Mouse (Mus musculus): ENCODE results near the gene Tmco3. TPM values are rescaled to one million over a fixed set of nuclear protein-coding genes. Genes with fewer than 3 reads are reported as not detected.

The Tmco3 gene
- polyA plus RNA-seq, 1 experiment, result 7.4 TPM

GRCm38 (mm10) chr8:13293677-13294470, 5.9 kb downstream of the Tmco3 start:
- TF ChIP-seq CTCF (IDR thresholded peaks at IDR 0.05; ENCODE audit: control insufficient read depth, insufficient read depth, low read length) (no peak), POLR2A (IDR thresholded peaks at IDR 0.05; ENCODE audit: borderline replicate concordance, control insufficient read depth, low read depth, low read length) (no peak)
- 84% methylated on average over 9 of the region's 9 CpGs for WGBS

GRCm38 (mm10) chr8:13299571-13299970, 11.6 kb downstream of the Tmco3 start:
- H3K4me1 ChIP-seq (ENCODE audit: control insufficient read depth, insufficient read depth, low read length), result no peaks in the 10 kb centered on the region
- no peak for TF ChIP-seq CTCF (IDR thresholded peaks at IDR 0.05; ENCODE audit: control insufficient read depth, insufficient read depth, low read length)
- no peak overlapping the region for H3K27ac ChIP-seq (ENCODE audit: control insufficient read depth, insufficient read depth, low read depth, low read length, poor library complexity)
- WGBS, result 89% methylated on average over 8 of the region's 8 CpGs
- no peak overlapping the region for H3K4me3 ChIP-seq (replicated peaks; ENCODE audit: control insufficient read depth, low read depth, low read length)

More at GRCm38 (mm10) chr8:13293677-13294470, 5.9 kb downstream of the Tmco3 start:
- H3K4me3 ChIP-seq (replicated peaks; ENCODE audit: control insufficient read depth, low read depth, low read length), result no peak overlapping the region
- H3K4me1 ChIP-seq (ENCODE audit: control insufficient read depth, insufficient read depth, low read length), result no peaks in the 10 kb centered on the region
- no peak overlapping the region for H3K27ac ChIP-seq (ENCODE audit: control insufficient read depth, insufficient read depth, low read depth, low read length, poor library complexity)

- Histone ChIP-seq H3K4me3 (replicated peaks; ENCODE audit: control insufficient read depth, low read depth, low read length) (no peak overlapping the region), H3K27ac (ENCODE audit: control insufficient read depth, insufficient read depth, low read depth, low read length, poor library complexity) (no peak overlapping the region), H3K4me1 (ENCODE audit: control insufficient read depth, insufficient read depth, low read length) (no peaks in the 10 kb centered on the region; the same call in 1 of the 2 replicates)
- 85% methylated on average over 7 of the region's 7 CpGs for whole genome bisulfite sequencing
- TF ChIP-seq CTCF (IDR thresholded peaks at IDR 0.05; ENCODE audit: control insufficient read depth, insufficient read depth, low read length) (no peak), POLR2A (IDR thresholded peaks at IDR 0.05; ENCODE audit: borderline replicate concordance, control insufficient read depth, low read depth, low read length) (no peak)
These were observed 13.0 kb downstream of the Tmco3 start for GRCm38 (mm10) chr8:13301036-13301435.

GRCm38 (mm10) chr8:13305459-13305858, 17.5 kb downstream of the Tmco3 start:
- 87% methylated on average over 6 of the region's 6 CpGs for WGBS
- no peak for TF ChIP-seq POLR2A (IDR thresholded peaks at IDR 0.05; ENCODE audit: borderline replicate concordance, control insufficient read depth, low read depth, low read length)
- TF ChIP-seq CTCF (IDR thresholded peaks at IDR 0.05; ENCODE audit: control insufficient read depth, insufficient read depth, low read length), result no peak
- no peak overlapping the region for H3K27ac ChIP-seq (ENCODE audit: control insufficient read depth, insufficient read depth, low read depth, low read length, poor library complexity)
- no peak overlapping the region for H3K4me3 ChIP-seq (replicated peaks; ENCODE audit: control insufficient read depth, low read depth, low read length)
- H3K4me1 ChIP-seq (ENCODE audit: control insufficient read depth, insufficient read depth, low read length), result no peaks in the 10 kb centered on the region; the same call in 1 of the 2 replicates

GRCm38 (mm10) chr8:13305884-13306283, 17.9 kb downstream of the Tmco3 start:
- Histone ChIP-seq H3K4me1 (ENCODE audit: control insufficient read depth, insufficient read depth, low read length) (no peaks in the 10 kb centered on the region; the same call in 1 of the 2 replicates), H3K4me3 (replicated peaks; ENCODE audit: control insufficient read depth, low read depth, low read length) (no peak overlapping the region), H3K27ac (ENCODE audit: control insufficient read depth, insufficient read depth, low read depth, low read length, poor library complexity) (peak overlapping the region; percentile 35)
- no peak for TF ChIP-seq CTCF (IDR thresholded peaks at IDR 0.05; ENCODE audit: control insufficient read depth, insufficient read depth, low read length)
- no peak for TF ChIP-seq POLR2A (IDR thresholded peaks at IDR 0.05; ENCODE audit: borderline replicate concordance, control insufficient read depth, low read depth, low read length)
- WGBS, result 89% methylated on average over 4 of the region's 4 CpGs

GRCm38 (mm10) chr8:13306309-13306909, 18.4 kb downstream of the Tmco3 start:
- H3K27ac ChIP-seq (ENCODE audit: control insufficient read depth, insufficient read depth, low read depth, low read length, poor library complexity), result peak overlapping the region; percentile 59; the same call in 1 of the 2 replicates
- H3K4me3 ChIP-seq (replicated peaks; ENCODE audit: control insufficient read depth, low read depth, low read length), result no peak overlapping the region
- no peak for TF ChIP-seq POLR2A (IDR thresholded peaks at IDR 0.05; ENCODE audit: borderline replicate concordance, control insufficient read depth, low read depth, low read length)
- no peak for TF ChIP-seq CTCF (IDR thresholded peaks at IDR 0.05; ENCODE audit: control insufficient read depth, insufficient read depth, low read length)
- 41% methylated on average over 7 of the region's 7 CpGs for WGBS
- H3K4me1 ChIP-seq (ENCODE audit: control insufficient read depth, insufficient read depth, low read length), result no peaks in the 10 kb centered on the region; the same call in 1 of the 2 replicates

GRCm38 (mm10) chr8:13306916-13307315, 18.9 kb downstream of the Tmco3 start:
- Histone ChIP-seq H3K4me1 (ENCODE audit: control insufficient read depth, insufficient read depth, low read length) (no peaks in the 10 kb centered on the region; the same call in 1 of the 2 replicates), H3K4me3 (replicated peaks; ENCODE audit: control insufficient read depth, low read depth, low read length) (no peak overlapping the region), H3K27ac (ENCODE audit: control insufficient read depth, insufficient read depth, low read depth, low read length, poor library complexity) (peak overlapping the region; percentile 59; the same call in 1 of the 2 replicates)
- TF ChIP-seq POLR2A (IDR thresholded peaks at IDR 0.05; ENCODE audit: borderline replicate concordance, control insufficient read depth, low read depth, low read length) (no peak), CTCF (IDR thresholded peaks at IDR 0.05; ENCODE audit: control insufficient read depth, insufficient read depth, low read length) (no peak)
- 41% methylated on average over 9 of the region's 9 CpGs for WGBS

- TF ChIP-seq CTCF (IDR thresholded peaks at IDR 0.05; ENCODE audit: control insufficient read depth, insufficient read depth, low read length), result no peak
- TF ChIP-seq POLR2A (IDR thresholded peaks at IDR 0.05; ENCODE audit: borderline replicate concordance, control insufficient read depth, low read depth, low read length), result no peak
- H3K4me1 ChIP-seq (ENCODE audit: control insufficient read depth, insufficient read depth, low read length), result peaks cover 6% of the 10 kb centered on the region; the same call in 1 of the 2 replicates
- 59% methylated on average over 3 of the region's 3 CpGs for WGBS
These were observed 26.9 kb downstream of the Tmco3 start for GRCm38 (mm10) chr8:13314922-13315321.

More at GRCm38 (mm10) chr8:13314922-13315321, 26.9 kb downstream of the Tmco3 start:
- Histone ChIP-seq H3K27ac (ENCODE audit: control insufficient read depth, insufficient read depth, low read depth, low read length, poor library complexity) (no peak overlapping the region), H3K4me3 (replicated peaks; ENCODE audit: control insufficient read depth, low read depth, low read length) (no peak overlapping the region)

Measured in bone marrow, adult 2 months (tissue).